Mouse (Mus musculus) brain, embryonic 14.5 days (tissue): ENCODE measurements around the gene Plcg1. TPM values are rescaled to one million over a fixed set of nuclear protein-coding genes. Genes with fewer than 3 reads are reported as not detected.

Experiments
- DNase-seq: peaks from one replicate; pipeline ENCODE4 v3.0.0-alpha.2; 2011; ENCODE audit warnings: low read depth
- CTCF ChIP-seq: fragments of 200-500 bp; IDR thresholded peaks from 2 replicates; pipeline ENCODE4 v1.5.1; 2012; ENCODE audit warnings: inconsistent platforms, mild to moderate bottlenecking, moderate library complexity, borderline replicate concordance; ENCODE audit not compliant: insufficient read depth, insufficient read length; ENCODE audit errors: extremely low read depth
- POLR2A ChIP-seq: fragments of 200-500 bp; IDR thresholded peaks from 2 replicates; pipeline ENCODE4 v1.6.1; 2012; ENCODE audit warnings: mild to moderate bottlenecking, inconsistent platforms, borderline replicate concordance; ENCODE audit not compliant: poor library complexity, insufficient read depth, insufficient read length, severe bottlenecking; ENCODE audit errors: extremely low read depth
- polyA plus RNA-seq: library from polyadenylated mRNA; depleted of rRNA; stranded (reverse); fragments of >200 nt; gene quantifications from 2 replicates; pipeline ENCODE4 v1.2.3, GENCODE M21; 2012

Gene Plcg1
- polyA plus RNA-seq, 1 experiment = 159 TPM

GRCm38 (mm10) chr2:160760433-160761184 lies 29.5 kb downstream of the Plcg1 start:
- DNase-seq = no peak
- TF ChIP-seq CTCF (peak; percentile 57), POLR2A (no peak)

- DNase-seq = no peak
- TF ChIP-seq CTCF (no peak), POLR2A (no peak)
Observed at GRCm38 (mm10) chr2:160763816-160764215, 32.7 kb downstream of the Plcg1 start.

GRCm38 (mm10) chr2:160764386-160764785 lies 33.3 kb downstream of the Plcg1 start:
- no peak for DNase-seq
- no peak for TF ChIP-seq POLR2A
- TF ChIP-seq CTCF = no peak

GRCm38 (mm10) chr2:160765096-160765495 lies 34.0 kb downstream of the Plcg1 start:
- no peak for TF ChIP-seq CTCF
- TF ChIP-seq POLR2A = no peak
- DNase-seq = no peak

GRCm38 (mm10) chr2:160766371-160766771 lies 35.3 kb downstream of the Plcg1 start:
- TF ChIP-seq POLR2A (no peak), CTCF (no peak)
- DNase-seq = no peak

- DNase-seq = no peak
- TF ChIP-seq POLR2A (no peak), CTCF (no peak)
Observed at GRCm38 (mm10) chr2:160767201-160767600, 36.1 kb downstream of the Plcg1 start.

- DNase-seq = no peak
- TF ChIP-seq CTCF = no peak
- no peak for TF ChIP-seq POLR2A
Observed at GRCm38 (mm10) chr2:160768097-160768695, 37.1 kb downstream of the Plcg1 start.

GRCm38 (mm10) chr2:160768997-160769396 lies 37.9 kb downstream of the Plcg1 start:
- no peak for DNase-seq
- TF ChIP-seq POLR2A (no peak), CTCF (no peak)

- no peak for TF ChIP-seq POLR2A
- no peak for TF ChIP-seq CTCF
- no peak for DNase-seq
Observed at GRCm38 (mm10) chr2:160770409-160770808, 39.3 kb downstream of the Plcg1 start.

GRCm38 (mm10) chr2:160770871-160771270 lies 39.8 kb downstream of the Plcg1 start:
- peak; percentile 24 for DNase-seq
- no peak for TF ChIP-seq CTCF

GRCm38 (mm10) chr2:160771325-160772276 lies 40.5 kb downstream of the Plcg1 start:
- TF ChIP-seq POLR2A = no peak
- TF ChIP-seq CTCF = no peak
- no peak for DNase-seq
